Mouse (Mus musculus): ENCODE results near the gene Mpp6.

GRCm38 (mm10) chr6:50175736-50176135, 65.7 kb downstream of the Mpp6 start:
- TF ChIP-seq CTCF (IDR thresholded peaks at IDR 0.05) = no peak
- TF ChIP-seq EP300 (IDR thresholded peaks at IDR 0.05; ENCODE audit: insufficient read depth, low read depth, low read length) = no peak
